Mouse (Mus musculus) heart, adult 2 months (tissue): ENCODE data around the gene Tmem218. TPM values are rescaled to one million over a fixed set of nuclear protein-coding genes. Genes with fewer than 3 reads are reported as not detected.

Experiments used
- DNase-seq, 2 experiments: peaks; one replicate each; pipeline ENCODE4 v3.0.0; 2021
- H3K27ac ChIP-seq: fragments of 200-600 bp; 2 replicates; pipeline ENCODE4 v1.8.1; 2022
- H3K27me3 ChIP-seq: fragments of 200-500 bp; 2 replicates; pipeline ENCODE4 v1.6.1; 2012; ENCODE audit warnings: mild to moderate bottlenecking, low read length, inconsistent platforms, mixed read lengths; ENCODE audit not compliant: control insufficient read depth, insufficient read depth
- H3K36me3 ChIP-seq: fragments of 200-500 bp; 2 replicates; pipeline ENCODE4 v1.6.1; 2012; ENCODE audit warnings: low read length, inconsistent platforms; ENCODE audit not compliant: control insufficient read depth, insufficient read depth
- H3K4me1 ChIP-seq: fragments of 200-500 bp; 2 replicates; pipeline ENCODE4 v1.6.1; 2011; ENCODE audit warnings: low read length; ENCODE audit not compliant: control insufficient read depth, insufficient read depth
- H3K4me3 ChIP-seq: fragments of 200-600 bp; 2 replicates; pipeline ENCODE4 v1.8.1; 2022
- H3K79me2 ChIP-seq: fragments of 200-500 bp; replicated peaks from 2 replicates; pipeline ENCODE4 v1.6.1; 2012; ENCODE audit warnings: mild to moderate bottlenecking, inconsistent platforms, low read length, moderate library complexity, mixed read lengths; ENCODE audit not compliant: control insufficient read depth, insufficient read depth
- H3K9ac ChIP-seq: fragments of 200-500 bp; 2 replicates; pipeline ENCODE4 v1.6.1; 2012; ENCODE audit warnings: low read depth, mild to moderate bottlenecking, control low read depth, inconsistent platforms, low read length, mixed read lengths
- CTCF ChIP-seq: fragments of 200-600 bp; IDR thresholded peaks from 2 replicates; pipeline ENCODE4 v1.8.1; 2022; ENCODE audit warnings: antibody characterized with exemption, mild to moderate bottlenecking, moderate library complexity
- EP300 ChIP-seq: fragments of 200-500 bp; IDR thresholded peaks from 2 replicates; pipeline ENCODE4 v1.6.1; 2011; ENCODE audit warnings: low read depth, low read length, control low read depth; ENCODE audit not compliant: insufficient read depth
- POLR2A ChIP-seq: fragments of 200-500 bp; IDR thresholded peaks from 2 replicates; pipeline ENCODE4 v1.6.1; 2011; ENCODE audit warnings: mild to moderate bottlenecking, low read depth, low read length, control low read depth; ENCODE audit not compliant: insufficient read depth
- WGBS: fragments of 180-500 bp; shearing (Covaris S2); methylation state at CpG from one replicate; pipeline ENCODE4 v1.1.7; 2018; 5-methylcytosine and 5-hydroxymethylcytosine counted together
- intact Hi-C: fragments of 180-260 bp; cut with DNase I; formaldehyde crosslinking; loops from one replicate; pipeline ENCODE4 v1.15.1; 2025
- polyA plus RNA-seq: library from polyadenylated mRNA; depleted of rRNA; stranded (reverse); fragments of >200 nt; gene quantifications from 2 replicates; pipeline ENCODE4 v1.2.3, GENCODE M21; 2012
- total RNA-seq, 2 experiments: library from RNA; stranded (reverse); gene quantifications; 2 replicates each; pipeline ENCODE4 v1.2.3; 2021

Gene Tmem218
- total and polyA plus RNA-seq, 3 experiments, result 4.2 to 7.1 (median 6.6) TPM

DNA sequence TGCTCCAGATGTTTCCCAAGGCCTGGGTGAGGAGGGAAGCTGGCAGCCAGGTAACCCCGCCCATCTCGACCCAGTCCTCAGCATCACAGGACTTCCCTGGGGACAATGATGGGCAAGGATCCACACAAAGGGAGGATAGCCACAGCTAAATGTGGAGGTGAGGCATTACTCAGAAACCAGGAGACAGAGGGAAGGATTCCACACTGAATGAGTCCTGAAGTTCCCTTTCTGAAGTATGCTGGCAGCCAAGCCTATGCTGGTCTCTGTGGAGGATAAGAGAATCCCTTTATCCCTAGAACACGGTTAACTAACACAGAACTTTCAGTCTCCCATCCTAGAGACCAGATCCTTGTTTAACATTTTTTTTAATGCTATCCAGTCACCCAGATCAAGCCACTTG, 20.0 kb upstream of the Tmem218 start:
- Histone ChIP-seq H3K4me3 (no peak overlapping the region), H3K79me2 (no peaks in the 10 kb centered on the region), H3K9ac (no peak overlapping the region), H3K27ac (no peak overlapping the region), H3K4me1 (no peaks in the 10 kb centered on the region), H3K27me3 (no peaks in the 10 kb centered on the region), H3K36me3 (no peaks in the 10 kb centered on the region)
- intact Hi-C loops, result no loop called here
- WGBS, result 81% methylated on average over 3 of the region's 3 CpGs
- TF ChIP-seq POLR2A (no peak), EP300 (no peak), CTCF (no peak)
- DNase-seq, result no peak

DNA sequence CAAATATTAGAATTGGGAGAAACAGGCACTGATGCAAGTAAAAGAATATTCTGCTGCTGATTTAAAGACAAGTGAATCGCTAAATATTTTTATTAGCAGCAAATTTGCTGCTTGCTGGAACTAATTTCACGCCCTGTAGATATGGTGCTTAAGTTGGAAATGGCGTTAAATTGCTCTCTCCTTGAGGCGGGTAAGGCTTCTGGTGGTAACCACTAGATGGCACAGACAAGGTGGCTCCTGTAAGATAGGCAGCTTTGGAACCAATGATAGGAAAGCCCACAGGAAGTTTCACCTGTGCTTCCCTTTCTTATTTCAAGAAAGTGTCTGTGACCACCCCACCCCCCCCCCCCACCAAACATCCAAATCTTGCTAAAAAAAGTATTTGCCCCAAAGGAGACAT, 11.0 kb upstream of the Tmem218 start:
- no peaks in the 10 kb centered on the region for H3K36me3 ChIP-seq
- no peak overlapping the region for H3K27ac ChIP-seq
- H3K27me3 ChIP-seq, result no peaks in the 10 kb centered on the region
- H3K9ac ChIP-seq, result no peak overlapping the region
- no peaks in the 10 kb centered on the region for H3K79me2 ChIP-seq
- 82% methylated on average over 4 of the region's 4 CpGs for WGBS
- no peaks in the 10 kb centered on the region for H3K4me1 ChIP-seq
- no peak overlapping the region for H3K4me3 ChIP-seq
- no peak for TF ChIP-seq CTCF
- DNase-seq, result no peak
- intact Hi-C loops, result no loop called here

DNA sequence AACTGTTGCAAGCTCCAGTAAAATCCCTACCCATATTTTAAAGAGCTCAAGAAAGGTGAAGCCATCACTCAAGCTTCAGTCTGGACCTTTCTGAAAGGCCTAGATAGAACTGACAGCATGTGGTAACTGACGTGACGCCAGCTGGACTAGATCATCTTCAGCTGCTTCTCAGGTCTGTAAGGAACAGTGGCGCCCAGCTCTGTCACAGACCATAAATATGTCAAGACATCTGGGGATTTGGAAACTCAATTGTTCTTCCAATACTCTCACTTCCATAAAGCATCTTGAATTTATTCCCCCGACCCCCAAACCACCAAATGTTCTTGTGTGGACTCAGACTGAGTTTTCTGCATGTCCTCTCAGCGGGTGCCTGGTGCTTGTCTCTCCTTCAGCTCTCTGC, 7.6 kb upstream of the Tmem218 start:
- Histone ChIP-seq H3K27me3 (no peaks in the 10 kb centered on the region), H3K4me3 (no peak overlapping the region), H3K4me1 (no peaks in the 10 kb centered on the region), H3K9ac (no peak overlapping the region), H3K79me2 (no peaks in the 10 kb centered on the region), H3K27ac (no peak overlapping the region), H3K36me3 (no peaks in the 10 kb centered on the region)
- WGBS, result 79% methylated on average over 5 of the region's 5 CpGs
- TF ChIP-seq CTCF (no peak), POLR2A (no peak), EP300 (no peak)
- intact Hi-C loops, result no loop called here
- DNase-seq, result no peak

DNA sequence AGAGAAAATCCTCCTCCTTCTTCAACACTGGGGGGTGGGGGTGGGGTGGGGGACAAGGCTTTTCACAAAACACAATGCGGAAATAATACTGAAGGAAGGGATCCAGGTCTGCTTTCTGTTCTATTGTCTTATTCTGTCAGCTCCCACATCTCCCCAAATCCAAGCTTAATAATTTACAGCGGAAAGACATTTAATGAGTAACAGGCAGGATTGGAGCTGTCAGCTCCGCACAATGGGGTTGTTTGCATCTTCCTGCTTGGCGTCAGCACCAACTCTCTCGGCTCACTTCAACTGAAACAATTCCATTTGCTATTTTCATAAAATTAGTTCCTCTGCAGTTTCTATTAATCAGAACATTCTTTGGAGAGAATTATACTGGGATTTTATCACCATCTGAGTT, 4.1 kb upstream of the Tmem218 start:
- 46% methylated on average over 5 of the region's 5 CpGs for WGBS
- no peaks in the 10 kb centered on the region; the same call in 1 of the 2 replicates for H3K4me1 ChIP-seq
- intact Hi-C loops, result no loop called here
- no peaks in the 10 kb centered on the region for H3K27me3 ChIP-seq
- H3K27ac ChIP-seq, result no peak overlapping the region
- TF ChIP-seq CTCF, result no peak
- TF ChIP-seq POLR2A, result no peak
- no peak for TF ChIP-seq EP300
- H3K79me2 ChIP-seq, result no peaks in the 10 kb centered on the region
- H3K36me3 ChIP-seq, result no peaks in the 10 kb centered on the region
- no peak for DNase-seq
- no peak overlapping the region for H3K4me3 ChIP-seq
- H3K9ac ChIP-seq, result no peak overlapping the region

DNA sequence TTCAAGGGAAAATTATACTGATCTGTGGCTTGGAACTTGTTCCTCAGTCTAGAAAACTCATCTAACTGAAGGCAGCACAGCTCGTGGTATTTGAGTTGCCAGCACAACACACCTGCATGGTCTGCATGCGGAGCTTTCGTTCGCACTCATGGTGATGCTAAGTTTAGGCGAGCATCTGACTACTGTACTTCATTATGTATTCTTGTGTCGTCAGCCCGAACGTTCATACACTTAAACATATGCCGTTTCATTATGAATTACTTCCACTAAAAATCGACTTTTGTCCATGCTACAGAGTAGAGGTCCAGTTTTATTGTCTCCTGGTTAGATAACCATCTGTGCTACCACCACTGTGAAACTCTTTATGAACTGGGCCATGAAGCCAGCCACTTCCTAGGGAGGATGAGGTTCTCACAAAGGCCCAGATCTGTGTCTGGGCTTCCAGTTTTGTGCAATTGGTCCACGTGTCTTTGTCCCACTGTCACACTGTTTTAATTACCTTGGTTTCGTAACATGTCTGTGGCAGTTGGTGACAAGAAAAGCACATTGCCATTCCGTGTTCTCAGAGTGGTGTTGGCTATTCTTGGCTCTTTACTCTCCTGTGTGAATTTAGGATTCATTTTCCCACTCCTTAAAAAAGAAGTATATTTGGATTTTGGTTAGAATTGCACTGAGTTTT, 5.2 kb downstream of the Tmem218 start:
- H3K27me3 ChIP-seq, result no peaks in the 10 kb centered on the region
- peaks cover 1% of the 10 kb centered on the region; the same call in 1 of the 2 replicates for H3K79me2 ChIP-seq
- 77% methylated on average over 13 of the region's 13 CpGs for WGBS
- H3K4me1 ChIP-seq, result no peaks in the 10 kb centered on the region; the same call in 1 of the 2 replicates
- no peak overlapping the region for H3K27ac ChIP-seq
- H3K4me3 ChIP-seq, result no peak overlapping the region
- H3K9ac ChIP-seq, result no peak overlapping the region
- intact Hi-C loops, result no loop called here
- no peaks in the 10 kb centered on the region for H3K36me3 ChIP-seq
- no peak for DNase-seq
- TF ChIP-seq POLR2A (no peak), EP300 (no peak), CTCF (no peak)

DNA sequence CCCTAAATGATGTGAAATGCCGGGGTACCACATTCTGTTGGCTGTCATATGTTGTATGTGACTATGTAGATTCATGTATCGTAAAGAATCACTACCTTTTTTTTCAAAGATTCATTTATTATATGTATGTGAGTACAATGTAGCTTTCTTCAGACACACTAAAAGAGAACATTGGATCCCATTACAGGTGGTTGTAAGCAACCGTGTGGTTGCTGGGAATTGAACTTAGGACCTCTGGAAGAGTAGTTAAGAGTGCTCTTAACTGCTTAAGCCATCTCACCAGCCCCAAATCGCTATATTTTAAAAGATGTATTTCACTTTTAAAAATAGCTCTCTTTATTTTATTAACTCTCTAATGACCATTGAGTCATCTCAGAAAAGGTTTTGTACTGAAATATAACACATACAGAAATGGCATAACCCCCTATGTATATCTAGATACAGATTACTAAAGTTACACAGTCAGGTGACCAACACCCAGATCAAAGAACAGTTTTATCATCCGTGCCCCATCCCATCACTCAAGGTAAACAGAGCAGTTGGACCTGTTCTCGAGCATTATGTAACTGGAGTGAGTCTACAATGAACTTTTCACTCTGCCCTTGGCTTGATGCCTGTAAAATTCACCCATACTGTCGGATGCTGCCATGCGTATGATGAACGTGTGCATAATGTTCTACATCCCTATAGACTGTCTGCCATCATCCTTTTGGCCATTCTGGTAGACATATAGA, 6.5 kb downstream of the Tmem218 start:
- 88% methylated on average over 9 of the region's 9 CpGs for WGBS
- Histone ChIP-seq H3K79me2 (peaks cover 1% of the 10 kb centered on the region; the same call in 1 of the 2 replicates), H3K36me3 (no peaks in the 10 kb centered on the region), H3K27me3 (no peaks in the 10 kb centered on the region), H3K4me3 (no peak overlapping the region), H3K27ac (no peak overlapping the region), H3K4me1 (no peaks in the 10 kb centered on the region), H3K9ac (no peak overlapping the region)
- intact Hi-C loops, result no loop called here
- no peak for DNase-seq
- TF ChIP-seq EP300 (no peak), POLR2A (no peak), CTCF (no peak)
